Mouse (Mus musculus) myocyte (in vitro differentiated cells): Measurements from ENCODE around the gene Abca3. TPM values are rescaled to one million over a fixed set of nuclear protein-coding genes. Genes with fewer than 3 reads are reported as not detected.
A peak's percentile ranks its signal among the peaks of the same experiment; 100 is the strongest.

Experiments used
- H3K27me3 ChIP-seq: one replicate; pipeline ENCODE4 v1.6.1; 2011; ENCODE audit not compliant: control insufficient read depth, insufficient read depth, insufficient read length
- H3K36me3 ChIP-seq: one replicate; pipeline ENCODE4 v1.6.1; 2011; ENCODE audit not compliant: control insufficient read depth, insufficient read depth
- H3K4me2 ChIP-seq: one replicate; pipeline ENCODE4 v1.6.1; 2011; ENCODE audit warnings: low read depth, control low read depth
- H3K4me3 ChIP-seq: one replicate; pipeline ENCODE4 v1.5.1; 2011; ENCODE audit warnings: mild to moderate bottlenecking, control low read depth, moderate library complexity
- H3K79me2 ChIP-seq: one replicate; pipeline ENCODE4 v1.6.1; 2011; ENCODE audit not compliant: control insufficient read depth, insufficient read depth
- H3ac ChIP-seq: one replicate; pipeline ENCODE4 v1.6.1; 2011; ENCODE audit not compliant: control insufficient read depth, insufficient read length
- CEBPB ChIP-seq: IDR thresholded peaks from 2 replicates; pipeline ENCODE4 v1.6.1; 2011; ENCODE audit warnings: mild to moderate bottlenecking, moderate library complexity; ENCODE audit not compliant: poor library complexity, insufficient read depth, severe bottlenecking
- E2F4 ChIP-seq: IDR thresholded peaks from one replicate; pipeline ENCODE4 v1.6.1; 2011; ENCODE audit warnings: mild to moderate bottlenecking, control low read depth, moderate library complexity; ENCODE audit not compliant: insufficient read depth
- MAX ChIP-seq: IDR thresholded peaks from one replicate; pipeline ENCODE4 v1.6.1; 2011; ENCODE audit warnings: low read depth, mild to moderate bottlenecking, control low read depth
- MYOD1 ChIP-seq, 3 experiments: IDR thresholded peaks; one replicate each; pipeline ENCODE4 v1.6.1; 2011; ENCODE audit warnings: control low read depth in 2 of 3, low read depth in 2 of 3, mild to moderate bottlenecking in 2 of 3, moderate library complexity in 1 of 3; ENCODE audit not compliant: insufficient read length in 2 of 3, control insufficient read depth in 1 of 3
- MYOG ChIP-seq, 3 experiments: IDR thresholded peaks; one replicate each; pipeline ENCODE4 v1.6.1; 2011; ENCODE audit warnings: control low read depth in 2 of 3, low read depth in 2 of 3, mild to moderate bottlenecking in 2 of 3; ENCODE audit not compliant: insufficient read length in 2 of 3, control insufficient read depth in 1 of 3, insufficient read depth in 1 of 3
- POLR2A ChIP-seq: IDR thresholded peaks from one replicate; pipeline ENCODE4 v1.6.1; 2011; ENCODE audit warnings: low read depth, mild to moderate bottlenecking, control low read depth, moderate library complexity; ENCODE audit not compliant: insufficient read length
- POLR2AphosphoS2 ChIP-seq: IDR thresholded peaks from one replicate; pipeline ENCODE4 v1.6.1; 2011; ENCODE audit warnings: low read depth, control low read depth; ENCODE audit not compliant: insufficient read length
- REST ChIP-seq: IDR thresholded peaks from one replicate; pipeline ENCODE4 v1.6.1; 2011; ENCODE audit warnings: mild to moderate bottlenecking, control low read depth, moderate library complexity; ENCODE audit not compliant: insufficient read depth, insufficient read length
- SRF ChIP-seq: IDR thresholded peaks from one replicate; pipeline ENCODE4 v1.6.1; 2011; ENCODE audit warnings: low read depth; ENCODE audit not compliant: control insufficient read depth, insufficient read length
- TCF12 ChIP-seq: IDR thresholded peaks from one replicate; pipeline ENCODE4 v1.6.1; 2011; ENCODE audit warnings: mild to moderate bottlenecking, control low read depth; ENCODE audit not compliant: poor library complexity, insufficient read depth, severe bottlenecking
- TCF3 ChIP-seq: IDR thresholded peaks from one replicate; pipeline ENCODE4 v1.6.1; 2011; ENCODE audit warnings: low read depth, control low read depth; ENCODE audit not compliant: insufficient read length
- USF1 ChIP-seq: IDR thresholded peaks from one replicate; pipeline ENCODE4 v1.6.1; 2011; ENCODE audit warnings: low read depth, mild to moderate bottlenecking, control low read depth, moderate library complexity
- polyA plus RNA-seq: library from polyadenylated mRNA; unstranded; fragments of >200 nt; fragmentation: generic; extraction: Trizol; gene quantifications from one replicate; pipeline ENCODE4 v1.2.1, GENCODE M21; 2012; ENCODE audit warnings: missing spikeins

The Abca3 gene
- polyA plus RNA-seq, 1 experiment, result 1.4 TPM

- Histone ChIP-seq H3K27me3 (no peaks in the 10 kb centered on the region), H3K4me3 (no peak overlapping the region), H3ac (no peak overlapping the region), H3K4me2 (no peak overlapping the region), H3K79me2 (no peaks in the 10 kb centered on the region), H3K36me3 (no peaks in the 10 kb centered on the region)
- TF ChIP-seq POLR2A (no peak), SRF (no peak), MAX (no peak), TCF3 (no peak), MYOG (IDR thresholded peaks at IDR 0.05; ENCODE audit: control insufficient read depth in 1 of 3, insufficient read depth in 1 of 3, insufficient read length in 2 of 3, low read depth in 2 of 3) (no peak), TCF12 (no peak), REST (no peak), E2F4 (no peak), POLR2AphosphoS2 (no peak), USF1 (no peak), MYOD1 (IDR thresholded peaks at IDR 0.05; ENCODE audit: control insufficient read depth in 1 of 3, insufficient read length in 2 of 3, low read depth in 2 of 3) (no peak)
Observed at GRCm38 (mm10) chr17:24344672-24345071, 7.1 kb upstream of the Abca3 start.

DNA sequence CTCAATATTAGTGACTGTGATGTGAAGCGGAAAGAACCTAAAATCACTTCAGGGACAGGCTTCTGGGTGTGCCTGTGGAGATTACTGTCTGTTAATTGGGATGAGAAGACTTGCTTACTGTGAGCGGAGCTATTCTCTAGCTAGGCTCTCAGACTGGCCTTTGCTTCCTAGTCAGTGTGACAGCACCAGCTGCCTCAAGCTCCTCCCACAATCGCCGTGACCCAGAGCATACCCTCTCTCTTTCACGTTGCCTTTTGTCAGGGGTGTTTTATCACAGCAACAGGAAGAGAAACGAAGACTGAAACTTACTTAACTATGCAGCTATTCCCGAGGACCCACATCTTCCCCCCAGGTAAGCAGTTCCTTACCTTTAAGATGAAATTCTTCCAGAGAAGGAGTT lies 4.9 kb upstream of the Abca3 start:
- TF ChIP-seq E2F4 (no peak), USF1 (no peak), MYOG (IDR thresholded peaks at IDR 0.05; ENCODE audit: control insufficient read depth in 1 of 3, insufficient read depth in 1 of 3, insufficient read length in 2 of 3, low read depth in 2 of 3) (no peak), MAX (no peak), TCF3 (no peak), POLR2AphosphoS2 (no peak), MYOD1 (IDR thresholded peaks at IDR 0.05; ENCODE audit: control insufficient read depth in 1 of 3, insufficient read length in 2 of 3, low read depth in 2 of 3) (no peak), REST (no peak), POLR2A (no peak), CEBPB (no peak), TCF12 (no peak), SRF (no peak)
- no peaks in the 10 kb centered on the region for H3K36me3 ChIP-seq
- no peak overlapping the region for H3K4me3 ChIP-seq
- no peaks in the 10 kb centered on the region for H3K79me2 ChIP-seq
- no peak overlapping the region for H3K4me2 ChIP-seq
- peaks cover 8% of the 10 kb centered on the region for H3K27me3 ChIP-seq
- H3ac ChIP-seq, result no peak overlapping the region

DNA sequence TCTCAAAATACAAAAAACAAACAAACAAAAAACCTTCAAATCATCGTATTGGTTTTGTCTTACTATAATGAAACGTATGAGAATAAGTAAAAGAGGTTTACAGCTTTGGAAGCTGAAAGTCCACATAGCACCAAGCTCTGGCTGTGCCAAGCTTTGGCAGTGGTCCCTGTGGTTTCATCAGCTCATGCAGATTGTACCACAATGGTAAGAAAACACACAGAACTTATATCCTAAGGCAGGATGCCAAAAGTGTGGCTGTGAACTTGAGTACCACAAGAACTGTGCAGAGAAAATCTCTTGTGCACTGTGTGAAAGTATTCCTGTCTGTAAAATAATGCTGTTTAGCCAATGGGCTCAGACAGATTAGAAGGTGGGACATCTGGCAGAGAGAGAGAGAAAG lies 2.6 kb upstream of the Abca3 start:
- Histone ChIP-seq H3K79me2 (no peaks in the 10 kb centered on the region), H3ac (no peak overlapping the region), H3K4me3 (no peak overlapping the region), H3K27me3 (peaks cover 12% of the 10 kb centered on the region), H3K36me3 (no peaks in the 10 kb centered on the region), H3K4me2 (no peak overlapping the region)
- TF ChIP-seq TCF3 (no peak), TCF12 (no peak), POLR2AphosphoS2 (no peak), SRF (no peak), POLR2A (no peak), REST (no peak), MYOD1 (IDR thresholded peaks at IDR 0.05; ENCODE audit: control insufficient read depth in 1 of 3, insufficient read length in 2 of 3, low read depth in 2 of 3) (no peak), CEBPB (no peak), MAX (no peak), USF1 (no peak), MYOG (IDR thresholded peaks at IDR 0.05; ENCODE audit: control insufficient read depth in 1 of 3, insufficient read depth in 1 of 3, insufficient read length in 2 of 3, low read depth in 2 of 3) (no peak)

- H3ac ChIP-seq, result no peak within 1 kb of the TSS
- no peaks in the 10 kb centered on the region for H3K79me2 ChIP-seq
- H3K36me3 ChIP-seq, result no peaks in the 10 kb centered on the region
- H3K27me3 ChIP-seq, result peaks cover 12% of the 10 kb centered on the region
- TF ChIP-seq SRF, result no peak
- TF ChIP-seq MAX, result no peak
- TF ChIP-seq POLR2A, result no peak
- no peak for TF ChIP-seq MYOG (IDR thresholded peaks at IDR 0.05; ENCODE audit: control insufficient read depth in 1 of 3, insufficient read depth in 1 of 3, insufficient read length in 2 of 3, low read depth in 2 of 3)
- no peak for TF ChIP-seq POLR2AphosphoS2
- no peak for TF ChIP-seq E2F4
- TF ChIP-seq CEBPB, result no peak
- TF ChIP-seq USF1, result no peak
- no peak for TF ChIP-seq MYOD1 (IDR thresholded peaks at IDR 0.05; ENCODE audit: control insufficient read depth in 1 of 3, insufficient read length in 2 of 3, low read depth in 2 of 3)
- no peak for TF ChIP-seq TCF12
- TF ChIP-seq TCF3, result no peak
- no peak for TF ChIP-seq REST
- H3K4me2 ChIP-seq, result peak within 1 kb of the TSS; percentile 94
- peak within 1 kb of the TSS; percentile 14 for H3K4me3 ChIP-seq
Observed at GRCm38 (mm10) chr17:24350926-24351759, 607 bp upstream of the Abca3 start, which contains the start of gene Abca17. Gene Abca17, minus strand, starts transcription at chr17:24351068.
